Mouse (Mus musculus): ENCODE measurements around the gene Cryl1. TPM values are rescaled to one million over a fixed set of nuclear protein-coding genes. Genes with fewer than 3 reads are reported as not detected.

Cryl1 gene
- total and polyA plus RNA-seq, 3 experiments = 5.6 to 12.4 (median 6.7) TPM

- H3K4me1 ChIP-seq (ENCODE audit: control insufficient read depth, insufficient read depth, low read length) = no peaks in the 10 kb centered on the region
- TF ChIP-seq POLR2A (IDR thresholded peaks at IDR 0.05; ENCODE audit: insufficient read depth, low read depth, low read length) (no peak), CTCF (IDR thresholded peaks at IDR 0.05) (no peak), EP300 (IDR thresholded peaks at IDR 0.05; ENCODE audit: insufficient read depth, low read depth, low read length) (no peak)
- intact Hi-C loops (cut with DNase I) = loop anchor here (10.0 kb wide), 3 partner anchors 97 to 537 kb away; partner anchors contain the start of genes Mrpl57 and Ska3
- no peak for DNase-seq
- H3K79me2 ChIP-seq (replicated peaks; ENCODE audit: control insufficient read depth, insufficient read depth, low read length) = no peaks in the 10 kb centered on the region
- H3K4me3 ChIP-seq = no peak overlapping the region
- 83% methylated on average over 5 of the region's 5 CpGs for WGBS
- H3K36me3 ChIP-seq (ENCODE audit: control insufficient read depth, insufficient read depth, low read length) = no peaks in the 10 kb centered on the region
- no peaks in the 10 kb centered on the region for H3K27me3 ChIP-seq (ENCODE audit: control insufficient read depth, insufficient read depth, low read length)
- no peak overlapping the region for H3K27ac ChIP-seq
- no peak overlapping the region for H3K9ac ChIP-seq (ENCODE audit: low read depth, low read length)
These were observed 20.8 kb downstream of the Cryl1 start for GRCm38 (mm10) chr14:57377531-57377930.

GRCm38 (mm10) chr14:57376956-57377355, 21.4 kb downstream of the Cryl1 start:
- H3K27me3 ChIP-seq (ENCODE audit: control insufficient read depth, insufficient read depth, low read length) = no peaks in the 10 kb centered on the region
- intact Hi-C loops (cut with DNase I) = loop anchor here (10.0 kb wide), 3 partner anchors 98 to 538 kb away; partner anchors contain the start of genes Mrpl57 and Ska3
- no peaks in the 10 kb centered on the region for H3K79me2 ChIP-seq (replicated peaks; ENCODE audit: control insufficient read depth, insufficient read depth, low read length)

GRCm38 (mm10) chr14:57376016-57376415, 22.3 kb downstream of the Cryl1 start:
- 88% methylated on average over 8 of the region's 8 CpGs for WGBS
- Histone ChIP-seq H3K27ac (no peak overlapping the region), H3K4me1 (ENCODE audit: control insufficient read depth, insufficient read depth, low read length) (no peaks in the 10 kb centered on the region), H3K79me2 (replicated peaks; ENCODE audit: control insufficient read depth, insufficient read depth, low read length) (no peaks in the 10 kb centered on the region), H3K27me3 (ENCODE audit: control insufficient read depth, insufficient read depth, low read length) (no peaks in the 10 kb centered on the region), H3K9ac (ENCODE audit: low read depth, low read length) (no peak overlapping the region), H3K4me3 (no peak overlapping the region), H3K36me3 (ENCODE audit: control insufficient read depth, insufficient read depth, low read length) (no peaks in the 10 kb centered on the region)
- TF ChIP-seq EP300 (IDR thresholded peaks at IDR 0.05; ENCODE audit: insufficient read depth, low read depth, low read length) (no peak), CTCF (IDR thresholded peaks at IDR 0.05) (no peak), POLR2A (IDR thresholded peaks at IDR 0.05; ENCODE audit: insufficient read depth, low read depth, low read length) (no peak)
- no peak for DNase-seq
- intact Hi-C loops (cut with DNase I) = loop anchor here (10.0 kb wide), 3 partner anchors 99 to 539 kb away; partner anchors contain the start of genes Mrpl57 and Ska3

More at GRCm38 (mm10) chr14:57376956-57377355, 21.4 kb downstream of the Cryl1 start:
- Histone ChIP-seq H3K36me3 (ENCODE audit: control insufficient read depth, insufficient read depth, low read length) (no peaks in the 10 kb centered on the region), H3K4me3 (no peak overlapping the region), H3K4me1 (ENCODE audit: control insufficient read depth, insufficient read depth, low read length) (no peaks in the 10 kb centered on the region), H3K9ac (ENCODE audit: low read depth, low read length) (no peak overlapping the region), H3K27ac (no peak overlapping the region)
- no peak for DNase-seq
- 80% methylated on average over 9 of the region's 9 CpGs for WGBS
- TF ChIP-seq POLR2A (IDR thresholded peaks at IDR 0.05; ENCODE audit: insufficient read depth, low read depth, low read length) = no peak
- no peak for TF ChIP-seq CTCF (IDR thresholded peaks at IDR 0.05)
- no peak for TF ChIP-seq EP300 (IDR thresholded peaks at IDR 0.05; ENCODE audit: insufficient read depth, low read depth, low read length)

GRCm38 (mm10) chr14:57375205-57375604, 23.1 kb downstream of the Cryl1 start:
- no peak for TF ChIP-seq CTCF (IDR thresholded peaks at IDR 0.05)
- no peak for TF ChIP-seq POLR2A (IDR thresholded peaks at IDR 0.05; ENCODE audit: insufficient read depth, low read depth, low read length)
- no peak for TF ChIP-seq EP300 (IDR thresholded peaks at IDR 0.05; ENCODE audit: insufficient read depth, low read depth, low read length)
- no peak overlapping the region for H3K4me3 ChIP-seq
- intact Hi-C loops (cut with DNase I) = loop anchor here (10.0 kb wide), 3 partner anchors 100 to 540 kb away; partner anchors contain the start of genes Mrpl57 and Ska3
- H3K27ac ChIP-seq = no peak overlapping the region
- H3K79me2 ChIP-seq (replicated peaks; ENCODE audit: control insufficient read depth, insufficient read depth, low read length) = no peaks in the 10 kb centered on the region
- DNase-seq = no peak
- H3K36me3 ChIP-seq (ENCODE audit: control insufficient read depth, insufficient read depth, low read length) = no peaks in the 10 kb centered on the region
- WGBS = 50% methylated on average over 9 of the region's 9 CpGs
- no peaks in the 10 kb centered on the region for H3K4me1 ChIP-seq (ENCODE audit: control insufficient read depth, insufficient read depth, low read length)
- no peak overlapping the region for H3K9ac ChIP-seq (ENCODE audit: low read depth, low read length)
- no peaks in the 10 kb centered on the region for H3K27me3 ChIP-seq (ENCODE audit: control insufficient read depth, insufficient read depth, low read length)

- TF ChIP-seq POLR2A (IDR thresholded peaks at IDR 0.05; ENCODE audit: insufficient read depth, low read depth, low read length) (no peak), EP300 (IDR thresholded peaks at IDR 0.05; ENCODE audit: insufficient read depth, low read depth, low read length) (0 out of 2 replicates have a peak, but pooled peaks have one; percentile 56), CTCF (IDR thresholded peaks at IDR 0.05) (peak; percentile 88)
- H3K9ac ChIP-seq (ENCODE audit: low read depth, low read length) = no peak overlapping the region
- WGBS = 45% methylated on average over 8 of the region's 8 CpGs
- no peak overlapping the region for H3K27ac ChIP-seq
- H3K4me3 ChIP-seq = no peak overlapping the region
- peak; percentile 53 to 69 for DNase-seq
- no peaks in the 10 kb centered on the region for H3K36me3 ChIP-seq (ENCODE audit: control insufficient read depth, insufficient read depth, low read length)
- no peaks in the 10 kb centered on the region for H3K4me1 ChIP-seq (ENCODE audit: control insufficient read depth, insufficient read depth, low read length)
- H3K27me3 ChIP-seq (ENCODE audit: control insufficient read depth, insufficient read depth, low read length) = no peaks in the 10 kb centered on the region
- intact Hi-C loops (cut with DNase I) = loop anchor here (2.0 to 10.0 kb wide), 6 partner anchors 38 to 542 kb away; partner anchors contain the start of genes Mrpl57 and Ska3
- H3K79me2 ChIP-seq (replicated peaks; ENCODE audit: control insufficient read depth, insufficient read depth, low read length) = no peaks in the 10 kb centered on the region
These were observed 25.8 kb downstream of the Cryl1 start for GRCm38 (mm10) chr14:57372348-57373102.

- intact Hi-C loops (cut with DNase I) = no loop called here
These were observed 31.0 kb downstream of the Cryl1 start for GRCm38 (mm10) chr14:57367327-57367726.

More at GRCm38 (mm10) chr14:57367327-57367726, 31.0 kb downstream of the Cryl1 start:
- Histone ChIP-seq H3K36me3 (ENCODE audit: control insufficient read depth, insufficient read depth, low read length) (no peaks in the 10 kb centered on the region), H3K27me3 (ENCODE audit: control insufficient read depth, insufficient read depth, low read length) (no peaks in the 10 kb centered on the region), H3K27ac (no peak overlapping the region), H3K79me2 (replicated peaks; ENCODE audit: control insufficient read depth, insufficient read depth, low read length) (no peaks in the 10 kb centered on the region), H3K4me1 (ENCODE audit: control insufficient read depth, insufficient read depth, low read length) (no peaks in the 10 kb centered on the region), H3K4me3 (no peak overlapping the region), H3K9ac (ENCODE audit: low read depth, low read length) (no peak overlapping the region)
- 63% methylated on average over 4 of the region's 4 CpGs for WGBS
- no peak for DNase-seq
- TF ChIP-seq CTCF (IDR thresholded peaks at IDR 0.05) = no peak
- TF ChIP-seq POLR2A (IDR thresholded peaks at IDR 0.05; ENCODE audit: insufficient read depth, low read depth, low read length) = no peak
- TF ChIP-seq EP300 (IDR thresholded peaks at IDR 0.05; ENCODE audit: insufficient read depth, low read depth, low read length) = no peak
